Mouse (Mus musculus) CD8-positive naive resting alpha-beta T cell, adult 2 months (primary cell): ENCODE data around the gene Pdcd1.
"Not testable (repeated sequence)": the region's sequence is repeated elsewhere in the genome, so short reads cannot be mapped to it uniquely, and the experiment has no call there.

Source experiments
- DNase-seq, 2 experiments: peaks; one replicate each; pipeline ENCODE4 v3.0.0; 2022; ENCODE audit warnings: low read depth in 2 of 2, low spot score in 2 of 2

Gene Pdcd1

DNA sequence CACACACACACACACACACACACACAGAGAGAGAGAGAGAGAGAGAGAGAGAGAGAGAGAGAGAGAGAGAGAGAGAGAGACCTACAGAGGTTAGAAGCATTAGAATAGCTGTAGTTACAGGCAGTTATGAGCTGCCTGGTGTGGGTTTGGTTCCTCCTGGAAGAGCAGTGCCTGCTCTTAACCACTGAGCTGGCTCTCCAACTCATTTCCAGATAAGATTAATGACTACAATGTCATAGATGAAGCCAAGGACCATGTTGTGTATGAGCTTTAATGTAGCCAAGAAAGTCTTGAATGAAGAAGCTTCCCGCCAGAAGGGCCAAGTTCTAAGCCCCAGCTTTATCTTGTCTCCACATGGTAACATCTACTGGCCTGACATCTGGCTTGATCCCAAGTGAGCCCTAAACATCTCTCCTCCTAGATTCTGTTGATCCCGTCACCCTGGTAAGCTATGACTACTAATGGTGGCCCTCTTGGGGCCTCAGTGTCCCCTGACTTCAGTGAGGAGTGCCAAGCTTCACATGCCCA, 19.2 kb downstream of the Pdcd1 start:
- no peak for DNase-seq

GRCm38 (mm10) chr1:94028741-94029140, 23.6 kb downstream of the Pdcd1 start:
- DNase-seq: no peak

DNA sequence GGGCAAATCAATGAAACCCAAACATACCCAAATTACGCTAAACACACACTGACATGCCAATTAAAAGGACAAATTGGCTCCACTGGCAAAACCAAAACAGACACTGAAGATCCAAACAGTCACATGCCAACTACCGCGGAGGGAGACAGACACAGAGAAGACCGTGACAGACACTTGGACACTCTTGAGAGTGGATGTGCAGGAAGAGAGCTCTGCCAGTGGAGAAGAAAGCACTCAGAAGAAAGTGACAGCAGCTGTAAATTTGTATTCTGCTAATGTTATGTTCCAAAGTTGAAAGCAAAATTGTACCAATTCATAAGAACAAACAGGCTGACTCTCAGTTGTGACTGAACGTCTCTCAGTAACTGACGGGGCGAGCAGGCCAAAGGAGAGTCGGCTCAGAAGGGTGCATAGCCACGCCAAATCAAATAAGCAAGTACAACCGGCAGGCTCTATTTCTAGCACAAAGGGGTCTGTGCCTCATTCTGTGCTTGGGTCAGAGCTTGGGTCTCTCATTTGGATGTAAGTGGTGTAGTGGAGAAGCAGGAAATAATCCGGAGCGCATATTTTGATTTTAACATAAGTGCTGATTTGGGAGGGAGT, 24.7 kb downstream of the Pdcd1 start:
- no peak for DNase-seq

DNA sequence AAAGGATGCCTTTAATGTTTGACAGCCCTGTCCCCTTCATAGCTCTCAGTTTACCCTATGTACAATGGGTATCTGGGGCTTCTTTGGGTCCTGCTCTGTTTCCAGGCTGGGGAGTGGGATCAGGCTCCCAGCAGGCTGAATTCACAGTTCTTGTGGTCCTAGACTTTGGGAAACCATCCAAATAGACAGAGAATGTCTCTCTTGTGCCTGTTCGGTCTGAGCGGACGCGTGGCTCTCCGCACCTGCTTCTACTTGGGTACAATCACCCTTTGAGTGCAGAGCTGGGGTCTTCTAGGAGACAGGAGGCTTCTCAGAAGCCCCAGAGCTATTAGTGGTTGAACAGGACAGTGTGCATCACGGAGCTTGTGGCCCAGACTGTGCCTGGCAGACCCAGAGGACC, 32.2 kb downstream of the Pdcd1 start, which contains the start of gene Neu4:
Gene Neu4, plus strand, starts transcription at position 301 of the 400 bp plus-strand sequence.
- DNase-seq: no peak

GRCm38 (mm10) chr1:94011643-94012042, 40.7 kb downstream of the Pdcd1 start:
- no peak for DNase-seq

GRCm38 (mm10) chr1:94008826-94009225, 43.5 kb downstream of the Pdcd1 start:
- DNase-seq: not testable (repeated sequence)

- DNase-seq: not testable (repeated sequence)
Measured at GRCm38 (mm10) chr1:94005954-94006506, 46.3 kb downstream of the Pdcd1 start.

DNA sequence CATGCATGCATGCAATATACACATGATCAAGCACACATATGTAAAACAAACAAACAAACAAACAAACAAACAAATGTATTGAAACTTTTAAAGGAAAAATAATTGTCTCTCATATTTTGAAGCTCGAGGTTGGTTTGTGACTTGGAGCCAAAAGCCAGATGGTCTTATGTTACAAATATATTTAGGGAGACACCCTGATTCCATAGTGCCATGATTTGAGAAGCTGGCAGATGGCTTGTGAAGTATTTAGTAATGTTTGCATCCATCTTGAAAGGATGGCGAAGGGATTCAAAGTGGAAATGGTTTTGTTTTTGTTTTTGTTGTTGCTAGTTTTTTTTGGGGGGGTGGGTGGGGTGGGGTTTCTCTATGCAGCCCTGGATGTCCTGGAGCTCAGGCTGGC, 51.3 kb downstream of the Pdcd1 start:
- DNase-seq: no peak

- DNase-seq: not testable (repeated sequence)
Measured at GRCm38 (mm10) chr1:93991491-93991890, 60.9 kb downstream of the Pdcd1 start.

DNA sequence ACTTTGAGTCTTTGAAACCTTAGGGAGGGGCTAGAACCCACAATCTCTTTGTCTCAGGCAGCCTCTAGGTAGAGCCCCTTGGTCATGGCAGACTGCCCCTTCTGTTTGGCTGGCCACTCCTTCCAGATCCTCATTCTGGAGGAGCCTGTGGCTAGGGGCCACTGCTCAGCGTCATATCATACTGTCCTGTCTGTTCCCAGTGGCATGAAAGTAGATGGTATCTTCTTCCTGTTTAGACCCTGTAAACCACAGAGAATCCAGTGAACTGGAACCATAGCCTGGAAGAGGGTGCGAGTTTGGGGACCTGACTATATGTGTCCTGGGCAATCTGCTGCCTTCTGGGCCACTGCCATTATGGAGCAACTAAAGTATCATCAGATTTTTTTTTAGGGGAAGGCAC, 61.3 kb downstream of the Pdcd1 start:
- not testable (repeated sequence) for DNase-seq

DNA sequence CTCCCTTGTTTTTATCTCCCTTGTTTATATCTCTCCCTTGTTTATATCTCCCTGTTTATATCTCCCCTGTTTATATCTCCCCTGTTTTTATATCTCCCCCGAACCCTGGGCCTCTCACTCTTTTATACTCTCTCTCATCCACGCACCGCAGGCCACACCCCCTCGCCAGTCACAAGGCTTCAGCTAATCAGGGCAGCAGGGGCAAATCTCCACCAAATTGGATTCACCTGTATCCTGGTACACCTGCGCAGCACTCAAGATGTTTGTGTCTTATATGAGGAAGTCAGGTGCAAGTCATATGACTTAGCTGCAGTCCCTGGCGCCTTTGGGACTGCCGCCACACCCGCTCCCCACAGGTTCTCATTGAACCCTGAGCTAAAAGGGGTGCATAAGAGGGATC, 62.1 kb downstream of the Pdcd1 start, which contains the start of gene Gal3st2c:
Gene Gal3st2c, plus strand, starts transcription at position 301 of the 400 bp plus-strand sequence.
- DNase-seq: not testable (repeated sequence)

DNA sequence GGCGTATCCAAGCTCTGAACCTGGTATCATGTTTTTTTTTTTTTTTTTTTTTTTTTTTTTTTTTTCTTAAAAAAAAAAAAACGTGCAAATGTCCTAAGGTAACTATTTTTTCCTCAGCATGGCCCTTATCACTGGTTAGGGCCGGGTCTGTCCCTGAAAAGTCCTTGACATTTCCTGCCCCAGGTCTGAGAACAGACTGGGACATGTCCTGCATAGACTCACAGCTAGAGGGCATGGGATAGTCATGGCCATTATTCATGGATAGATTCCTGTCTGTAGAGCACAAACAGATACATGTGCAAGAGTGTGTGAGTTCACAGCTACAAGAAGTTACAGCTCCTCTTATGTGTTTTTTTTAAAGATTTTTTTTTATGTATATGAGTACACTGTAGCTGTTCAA, 63.6 kb downstream of the Pdcd1 start:
- no peak for DNase-seq
